Mouse (Mus musculus): ENCODE measurements around the gene Gas1. TPM values are rescaled to one million over a fixed set of nuclear protein-coding genes. Genes with fewer than 3 reads are reported as not detected.

Gene Gas1
- polyA plus RNA-seq (2021; fragmentation: Nextera tagmentation): 2.2 and 6.3 TPM in 2 replicates
- long read RNA-seq, experiment 1, transcript Gas1-202 (1 exons, 1,155 nt): major isoform, 29 of 29 reads
- long read RNA-seq, experiment 1, partial matches to known transcripts: 0 of 29 reads
- long read RNA-seq, experiment 1, other reads (novel, unspliced or antisense): 0 of 29 reads
- long read RNA-seq, experiment 2, transcript Gas1-201 (1 exons, 2,961 nt): major isoform, 6 of 7 reads
- long read RNA-seq, experiment 2, partial matches to known transcripts: 0 of 7 reads
- long read RNA-seq, experiment 2, other reads (novel, unspliced or antisense): 0 of 7 reads

GRCm38 (mm10) chr13:60177106-60177796 lies at the start of gene Gas1:
Gene Gas1 (minus strand): TSS chr13:60177365.

